Mouse (Mus musculus): ENCODE data around the gene Gm20517.

GRCm38 (mm10) chr17:47596839-47597164 lies 14.6 kb upstream of the Gm20517 start:
- TF ChIP-seq POLR2A (IDR thresholded peaks at IDR 0.05; ENCODE audit: extremely low read depth, insufficient read depth, low read length) (no peak), CTCF (IDR thresholded peaks at IDR 0.05; ENCODE audit: low read depth, low read length) (no peak)

Measured in liver, adult 2 months (tissue).